ENCODE assay signal across 20 mouse cellular contexts in the genomic region with DNA sequence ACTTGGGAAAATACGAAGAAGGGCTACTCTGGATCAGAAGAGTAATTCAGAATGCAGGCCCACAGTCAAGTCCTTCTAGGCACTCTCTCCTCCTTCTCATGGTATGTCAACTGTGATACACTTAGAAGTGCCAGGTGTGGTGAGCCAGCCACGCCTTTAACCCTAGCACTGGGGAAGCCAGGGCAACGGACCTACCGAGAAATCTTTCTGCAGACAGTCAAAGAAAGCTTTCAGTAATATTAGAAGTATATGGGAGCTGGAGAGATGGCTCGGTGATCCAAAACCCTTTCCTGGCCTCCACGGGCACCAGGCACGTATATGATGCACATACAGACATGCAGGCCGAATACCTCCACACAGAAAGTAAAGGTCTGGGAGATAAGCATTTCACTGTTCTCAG.
"Had no signal": no experiment of that assay in that cellular context is flagged by ENCODE, and none has a peak within 500 bp of the region (broad histone marks: within the 10 kb centered on the region; RNA-seq: fewer than 3 reads in every experiment).

No protein-coding gene starts in this region.

- H3K27me3 ChIP-seq: heart, embryonic 12.5 days; hindbrain, embryonic 12.5 days; intestine, embryonic 15.5 days; limb, embryonic 12.5 days; liver, embryonic 13.5 days had no signal

- H3K4me1 ChIP-seq: heart, embryonic 12.5 days; hindbrain, embryonic 10.5 days; hindbrain, embryonic 12.5 days; intestine, embryonic 15.5 days; limb, embryonic 10.5 days; limb, embryonic 12.5 days; liver, embryonic 13.5 days had no signal

- DNase-seq: gastrocnemius, postnatal 14 days; gastrocnemius, postnatal 36 days; heart, adult 2 months; heart, postnatal 10 days; kidney, adult 18-20 months; kidney, adult 8-10 months; kidney, postnatal 10 days; kidney, postnatal 25 days; kidney, postnatal 4 days; layer of hippocampus, adult 9-11 months; liver; liver, embryonic 13.5 days had no signal

- H3K4me3 ChIP-seq: heart, adult 2 months; heart, embryonic 12.5 days; hindbrain, embryonic 10.5 days; hindbrain, embryonic 12.5 days; intestine, embryonic 15.5 days; left cerebral cortex, adult 2 months; limb, embryonic 10.5 days; limb, embryonic 12.5 days; liver, embryonic 13.5 days had no signal

- H3K27ac ChIP-seq: heart, adult 2 months; hindbrain, embryonic 10.5 days; hindbrain, embryonic 12.5 days; hindbrain, embryonic 14.5 days; intestine, embryonic 15.5 days; left cerebral cortex, adult 2 months; limb, embryonic 10.5 days; limb, embryonic 12.5 days; liver, embryonic 13.5 days had no signal
